Mouse (Mus musculus) heart, postnatal 4 days (tissue): ENCODE data around the gene Parva. TPM values are rescaled to one million over a fixed set of nuclear protein-coding genes. Genes with fewer than 3 reads are reported as not detected.
A peak's percentile ranks its signal among the peaks of the same experiment; 100 is the strongest.

Experiments used
- DNase-seq: peaks from one replicate; pipeline ENCODE4 v3.0.0; 2021
- total RNA-seq, 2 experiments: library from RNA; stranded (reverse); gene quantifications; 2 replicates each; pipeline ENCODE4 v1.2.3; 2021

Gene Parva
- total RNA-seq, 2 experiments from 2014 or later, result 115 to 118 TPM

GRCm38 (mm10) chr7:112514636-112515193 lies 87.4 kb downstream of the Parva start:
- no peak for DNase-seq

GRCm38 (mm10) chr7:112525465-112525864 lies 98.2 kb downstream of the Parva start:
- DNase-seq, result no peak

DNA sequence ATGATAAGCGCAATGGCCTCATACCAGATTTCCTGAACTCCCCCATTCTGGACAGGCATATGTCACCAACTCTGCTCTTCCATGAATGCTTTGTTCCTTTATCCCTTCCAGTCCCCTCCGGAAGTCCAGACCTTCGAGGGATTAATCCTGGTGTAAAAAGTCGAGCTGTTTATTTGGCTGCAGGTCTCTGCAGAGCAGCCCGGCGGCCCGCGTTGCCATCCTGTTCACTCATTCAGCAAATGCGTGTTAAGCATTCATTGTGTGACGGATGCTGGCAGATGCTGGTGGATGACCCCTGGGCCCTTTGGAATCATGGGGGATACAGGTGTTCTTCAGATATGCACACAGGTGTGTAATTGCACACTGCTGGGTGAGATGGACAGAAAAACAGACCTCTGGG lies 98.9 kb downstream of the Parva start:
- DNase-seq, result no peak

DNA sequence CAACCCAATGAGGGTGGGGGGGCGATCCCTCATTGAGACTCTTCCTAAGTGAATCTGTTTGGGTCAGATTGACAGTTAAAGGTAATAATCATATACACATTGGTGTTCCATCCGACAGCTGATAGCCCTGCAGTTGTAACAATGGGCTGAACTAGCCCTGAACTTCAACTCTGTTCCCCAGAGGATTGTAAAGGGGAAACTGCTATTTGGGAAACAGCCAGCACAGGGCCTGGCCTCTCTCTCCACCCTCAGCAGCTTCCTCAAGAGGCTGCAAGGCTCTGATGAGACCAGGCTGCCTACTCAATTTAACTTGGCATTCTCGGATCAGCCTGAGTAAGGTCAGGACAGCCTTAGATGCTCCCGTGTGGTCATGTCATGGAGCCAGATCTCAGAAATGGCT lies 99.9 kb downstream of the Parva start:
- peak; percentile 48 for DNase-seq

GRCm38 (mm10) chr7:112528059-112528458 lies 100.8 kb downstream of the Parva start:
- DNase-seq, result no peak

DNA sequence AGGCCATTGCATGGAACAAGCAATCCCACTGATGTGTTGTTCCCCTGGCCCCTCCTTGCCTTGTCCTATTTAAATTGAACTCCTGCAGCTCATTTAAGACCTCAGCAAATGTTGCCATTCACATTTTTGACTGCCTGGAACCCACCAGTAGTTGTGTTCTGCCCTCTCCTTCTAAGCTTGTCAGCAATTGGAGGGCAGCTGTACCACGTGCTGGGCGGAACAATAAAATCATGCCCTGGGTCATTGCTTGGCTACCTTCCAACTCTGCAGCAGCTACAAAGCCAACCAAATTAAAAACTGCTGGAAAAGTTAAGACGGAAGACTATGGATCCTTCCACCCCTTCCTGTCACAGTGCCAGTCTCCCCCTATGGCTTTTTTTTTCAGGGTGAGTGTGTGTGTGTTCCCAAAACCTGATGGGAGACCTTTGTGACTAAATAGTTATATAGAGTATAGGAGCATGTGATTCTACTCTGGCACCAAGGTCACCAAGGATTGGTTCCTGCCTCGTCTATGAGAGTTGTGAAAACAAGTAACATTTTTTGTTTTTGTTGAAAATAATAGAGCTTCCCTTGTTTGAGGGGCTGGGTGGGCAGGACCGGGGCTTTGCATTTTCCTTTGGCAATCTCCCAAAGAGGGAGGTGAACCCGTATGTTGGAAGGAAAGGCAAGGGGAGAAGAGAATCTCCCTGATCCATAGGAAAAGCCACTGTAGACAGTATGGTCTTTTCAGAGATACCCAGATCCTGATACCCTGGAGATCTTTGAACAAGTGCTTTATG lies 101.5 kb downstream of the Parva start:
- peak; percentile 60 for DNase-seq

- no peak for DNase-seq
Observed at GRCm38 (mm10) chr7:112530924-112531323, 103.6 kb downstream of the Parva start.

DNA sequence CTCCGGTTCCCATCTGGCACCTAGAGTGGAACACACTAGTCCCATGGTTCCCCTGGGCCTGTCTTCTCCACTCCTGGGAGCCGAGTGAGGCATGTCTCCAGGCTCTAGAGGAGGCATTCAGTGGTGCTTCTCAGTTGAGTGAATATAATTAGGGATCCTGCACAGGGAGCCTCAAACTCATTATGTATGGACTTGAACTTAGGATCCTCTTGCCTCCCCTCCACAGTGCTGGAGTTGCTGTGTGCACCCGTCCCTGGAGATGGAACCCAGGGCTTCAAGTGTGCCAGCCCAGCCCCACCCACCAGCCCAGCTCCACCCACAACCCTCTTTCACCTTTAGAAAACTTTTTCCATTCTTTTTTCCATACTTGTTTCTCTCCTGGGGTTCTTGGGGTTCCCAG lies 106.8 kb downstream of the Parva start:
- no peak for DNase-seq

DNA sequence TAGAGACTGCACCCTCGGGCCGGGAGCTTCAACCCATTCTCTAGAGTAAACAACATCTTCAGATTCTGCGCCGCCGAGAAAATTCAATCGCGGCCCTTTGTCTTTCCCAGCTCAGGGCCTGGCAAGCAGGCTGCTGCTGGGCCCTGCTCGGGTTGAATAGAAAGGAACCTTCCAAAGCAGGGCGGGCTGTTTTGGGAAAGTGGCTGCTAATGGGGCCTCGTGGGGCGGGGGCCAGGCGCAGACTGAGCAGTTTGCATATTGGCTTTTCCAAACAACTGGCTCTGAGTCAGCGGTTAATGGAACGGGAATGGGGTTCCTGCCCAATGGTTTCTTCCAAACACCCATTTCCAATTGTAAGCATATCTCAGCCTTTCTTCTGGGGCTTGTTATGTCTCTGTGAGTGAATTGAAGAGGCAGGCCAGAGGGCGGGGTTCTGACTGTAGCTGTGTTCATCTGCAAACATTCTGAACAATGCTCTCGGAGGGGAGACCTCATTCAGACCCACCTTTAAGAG lies 108.2 kb downstream of the Parva start:
- DNase-seq, result peak; percentile 45

DNA sequence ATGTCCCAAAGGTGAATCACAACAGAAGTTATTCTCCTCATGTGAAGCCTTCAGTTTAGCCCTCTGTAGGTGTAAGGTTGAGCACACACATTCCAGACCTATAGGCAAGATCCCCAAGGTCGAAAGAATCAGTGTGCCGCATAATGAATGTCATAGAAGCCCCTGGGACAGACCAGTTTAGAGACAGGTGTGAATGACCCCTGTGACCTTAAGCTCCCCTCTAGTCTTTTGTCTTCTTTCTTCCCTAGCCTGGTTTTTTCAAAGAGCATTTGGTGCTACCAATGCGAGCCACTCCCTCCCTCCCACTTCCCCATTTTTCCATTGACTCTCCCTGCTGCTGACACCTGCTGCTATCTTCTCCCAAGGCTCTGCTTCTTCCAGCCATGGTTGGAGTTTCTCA lies 121.8 kb downstream of the Parva start:
- no peak for DNase-seq

DNA sequence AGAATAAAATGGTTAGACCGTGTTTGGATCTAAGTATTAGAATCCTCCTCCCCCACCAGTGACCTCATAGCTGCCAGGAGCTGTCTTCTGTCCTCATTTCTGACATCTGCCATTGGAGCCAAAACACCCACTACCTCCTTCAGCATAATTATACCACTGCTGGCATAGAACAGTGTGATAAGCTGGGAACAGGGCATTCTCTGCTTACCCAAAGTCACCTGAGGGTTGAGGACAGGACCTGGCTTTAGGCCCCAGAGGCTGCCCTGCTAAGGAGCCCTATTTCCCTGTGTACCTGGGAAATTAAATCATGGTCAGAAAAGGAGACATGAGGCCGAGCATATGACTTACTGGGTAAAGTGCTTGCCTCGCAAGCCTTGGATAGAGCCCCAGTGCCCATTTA lies 134.2 kb downstream of the Parva start:
- DNase-seq, result no peak

- DNase-seq, result no peak
Observed at GRCm38 (mm10) chr7:112567004-112567403, 139.7 kb downstream of the Parva start.

- no peak for DNase-seq
Observed at GRCm38 (mm10) chr7:112568961-112569360, 141.7 kb downstream of the Parva start.

DNA sequence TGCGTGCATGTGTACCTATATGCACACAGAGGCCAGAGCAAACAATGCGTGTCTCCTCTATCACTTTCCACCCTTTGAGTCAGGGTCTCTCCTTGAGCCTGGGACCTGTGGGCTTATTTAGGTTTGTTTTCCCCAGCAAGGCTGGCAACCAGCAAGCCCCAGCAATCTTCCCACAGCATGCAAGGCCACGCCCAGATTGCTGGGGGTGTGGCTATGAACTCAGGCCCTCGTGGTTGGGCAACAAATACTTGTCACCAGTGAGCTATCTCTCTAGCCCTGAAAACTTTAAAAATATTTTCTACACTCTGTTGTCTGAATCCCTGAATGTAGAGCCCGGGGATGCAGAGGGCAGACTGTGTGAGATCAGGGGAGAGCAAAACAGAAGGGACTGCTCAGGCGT lies 154.3 kb downstream of the Parva start:
- DNase-seq, result no peak

- peak; percentile 23 for DNase-seq
Observed at GRCm38 (mm10) chr7:112582882-112583405, 155.6 kb downstream of the Parva start.

DNA sequence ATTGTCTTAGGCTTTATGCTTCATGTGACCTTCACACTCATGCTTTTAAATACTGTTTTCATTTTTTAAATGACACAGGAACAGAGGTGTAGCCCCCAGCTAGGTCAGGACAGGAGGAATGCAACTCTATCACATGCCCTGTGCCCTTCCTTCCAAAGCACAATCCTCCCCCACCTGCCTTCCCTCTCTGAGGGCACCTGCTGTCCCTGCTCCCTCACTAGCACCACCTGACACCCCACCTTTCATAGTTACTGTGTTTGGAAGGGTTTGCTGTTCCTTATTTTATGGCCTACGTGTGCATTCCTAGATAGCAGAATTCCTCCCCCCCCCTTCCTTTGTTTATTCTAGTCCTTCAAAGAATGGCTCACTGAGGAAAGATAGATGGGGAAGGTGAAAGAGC lies 160.1 kb downstream of the Parva start:
- no peak for DNase-seq

- DNase-seq, result no peak
Observed at GRCm38 (mm10) chr7:112589530-112589929, 162.2 kb downstream of the Parva start.

GRCm38 (mm10) chr7:112593586-112593985 lies 166.3 kb downstream of the Parva start:
- no peak for DNase-seq

- no peak for DNase-seq
Observed at GRCm38 (mm10) chr7:112595226-112595850, 168.0 kb downstream of the Parva start.

DNA sequence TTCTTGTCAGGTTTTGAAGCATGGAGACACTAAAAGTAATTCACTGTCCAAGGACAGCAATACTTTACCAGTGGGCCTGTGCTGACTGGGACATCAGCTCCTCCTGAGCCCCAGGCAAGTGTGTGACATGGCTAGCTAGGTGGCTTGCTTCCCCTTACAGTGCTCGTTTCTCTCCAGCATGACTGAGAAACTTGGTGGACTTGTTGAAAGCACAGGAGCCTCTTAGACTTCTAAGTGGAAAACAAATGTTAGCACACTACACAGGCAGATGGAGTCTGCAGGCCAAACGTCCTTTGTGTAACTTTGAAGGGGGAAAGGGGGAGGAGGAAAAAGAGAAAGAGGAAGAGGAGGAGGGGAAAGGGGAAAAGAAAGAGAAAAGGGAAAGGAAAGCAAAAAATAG lies 172.3 kb downstream of the Parva start:
- no peak for DNase-seq

DNA sequence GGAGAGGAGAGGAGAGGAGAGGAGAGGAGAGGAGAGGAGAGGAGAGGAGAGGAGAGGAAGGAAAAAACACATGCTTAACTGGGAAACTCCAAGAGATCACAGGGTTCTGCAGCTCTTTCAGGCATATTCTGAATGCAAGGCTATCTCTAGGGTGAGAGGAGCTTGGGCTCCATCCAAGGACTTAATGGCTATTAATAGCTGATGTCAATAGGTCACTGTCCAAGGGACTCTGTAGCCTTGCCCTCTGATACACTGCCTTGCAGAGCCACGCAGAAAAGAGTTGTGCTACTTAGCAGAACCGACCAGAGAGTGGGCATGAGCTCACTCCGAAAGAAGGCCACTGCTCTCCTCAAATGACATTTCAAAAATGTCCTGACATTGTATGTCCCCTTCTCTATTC lies 172.9 kb downstream of the Parva start:
- DNase-seq, result peak; percentile 46

DNA sequence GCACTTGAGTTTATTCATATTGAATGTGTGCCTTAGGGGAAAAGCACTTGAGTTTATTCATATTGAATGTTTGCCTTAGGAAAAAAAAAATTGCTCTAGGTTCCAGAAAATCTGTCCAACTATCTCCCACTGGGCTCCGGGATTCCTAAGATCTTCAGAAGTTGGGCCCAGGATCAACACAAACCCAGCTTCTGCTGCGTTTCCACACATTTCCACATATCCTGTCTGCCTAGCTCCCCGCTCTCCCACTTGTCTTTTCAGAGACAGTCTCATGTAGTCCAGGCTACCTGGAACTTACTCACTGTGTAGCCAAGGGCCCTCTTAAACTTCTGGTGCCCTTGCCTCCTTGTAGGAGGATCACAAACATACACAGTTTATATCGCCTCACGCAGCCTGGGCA lies 175.7 kb downstream of the Parva start:
- DNase-seq, result no peak

GRCm38 (mm10) chr7:112603496-112604170 lies 176.3 kb downstream of the Parva start:
- peak; percentile 47 for DNase-seq
